ENCODE assay signal across 8 mouse cellular contexts in the genomic region with DNA sequence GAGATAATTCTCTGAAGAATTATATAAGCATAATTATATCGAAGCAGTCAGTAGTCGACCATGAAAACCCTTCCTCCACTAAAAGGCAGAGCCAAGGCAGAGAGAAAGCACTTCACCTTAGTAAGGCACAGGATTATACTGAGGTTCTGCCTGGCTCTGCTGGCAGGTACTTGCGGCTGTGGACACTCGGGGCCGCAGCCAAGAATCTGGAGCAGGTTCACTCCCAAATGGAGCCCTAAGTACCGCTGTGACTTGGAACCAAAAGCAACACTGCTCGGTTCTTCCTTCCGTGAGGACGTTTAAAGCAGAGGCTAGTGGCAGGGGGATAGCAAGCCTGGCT. TPM values are rescaled to one million over a fixed set of nuclear protein-coding genes. Genes with fewer than 3 reads are reported as not detected.
DNase-seq lines count a peak whose midpoint lies in the region; ATAC-seq and TF ChIP-seq lines count a peak whose summit lies in the region.

No protein-coding gene starts in this region.

- TF ChIP-seq POLR2A in bone marrow, adult 2 months (IDR thresholded peaks at IDR 0.05; ENCODE audit: borderline replicate concordance, control insufficient read depth, low read depth, low read length), result no peak

- TF ChIP-seq CTCF in bone marrow, adult 2 months (IDR thresholded peaks at IDR 0.05; ENCODE audit: control insufficient read depth, insufficient read depth, low read length), result no peak

- H3K27ac ChIP-seq in heart, embryonic 11.5 days (ENCODE audit: low read depth, low read length), result peak overlapping the region; percentile 94
- H3K27ac ChIP-seq in bone marrow, adult 2 months (ENCODE audit: control insufficient read depth, insufficient read depth, low read depth, low read length, poor library complexity), result peak overlapping the region; percentile 25; the same call in 1 of the 2 replicates
- peak overlapping the region; percentile 91 for H3K27ac ChIP-seq in hindbrain, embryonic 12.5 days

- no peak for DNase-seq in heart, postnatal 25 days (ENCODE audit: low spot score)
- DNase-seq in lung, postnatal 25 days (ENCODE audit: low spot score), result peak; percentile 27
- no peak for DNase-seq in right cerebral cortex, adult 2 months (ENCODE audit: low spot score in 2 of 2)
- no peak for DNase-seq in layer of hippocampus, postnatal 14 days (ENCODE audit: low spot score in 2 of 2)
- DNase-seq in embryo, embryonic 10.5 days (ENCODE audit: low spot score), result no peak

- intact Hi-C loops in heart, postnatal 25 days (cut with DNase I), result loop anchor here (10.0 kb wide), 1 partner anchor 1142 kb away; a partner anchor contains a TSS

- 6% methylated on average over 9 of the region's 9 CpGs for WGBS in heart, embryonic 11.5 days (ENCODE audit: insufficient replicate concordance)
- 4% methylated on average over 9 of the region's 9 CpGs for WGBS in bone marrow, adult 2 months
- 5% methylated on average over 9 of the region's 9 CpGs for WGBS in hindbrain, embryonic 12.5 days

- no peaks in the 10 kb centered on the region for H3K27me3 ChIP-seq in heart, embryonic 11.5 days (ENCODE audit: control insufficient read depth, insufficient read depth, low read length)
- no peaks in the 10 kb centered on the region for H3K27me3 ChIP-seq in hindbrain, embryonic 12.5 days

- H3K4me2 ChIP-seq in heart, embryonic 11.5 days, result peak overlapping the region; percentile 71
- peak overlapping the region; percentile 90 for H3K4me2 ChIP-seq in hindbrain, embryonic 12.5 days (replicated peaks)

- H3K36me3 ChIP-seq in heart, embryonic 11.5 days (ENCODE audit: control insufficient read depth, insufficient read depth, low read length), result no peaks in the 10 kb centered on the region
- no peaks in the 10 kb centered on the region for H3K36me3 ChIP-seq in hindbrain, embryonic 12.5 days

- no peaks in the 10 kb centered on the region for H3K9me3 ChIP-seq in heart, embryonic 11.5 days (replicated peaks; ENCODE audit: control insufficient read depth, low read length)
- no peaks in the 10 kb centered on the region for H3K9me3 ChIP-seq in hindbrain, embryonic 12.5 days (replicated peaks)

- 0 out of 2 replicates have a peak, but pooled peaks cover 2% of the 10 kb centered on the region for H3K4me1 ChIP-seq in heart, embryonic 11.5 days (ENCODE audit: control insufficient read depth, insufficient read depth, low read length)
- H3K4me1 ChIP-seq in bone marrow, adult 2 months (ENCODE audit: control insufficient read depth, insufficient read depth, low read length), result no peaks in the 10 kb centered on the region
- H3K4me1 ChIP-seq in hindbrain, embryonic 12.5 days, result peaks cover 18% of the 10 kb centered on the region

- peak overlapping the region; percentile 87 for H3K4me3 ChIP-seq in heart, embryonic 11.5 days (ENCODE audit: low read depth, low read length)
- H3K4me3 ChIP-seq in bone marrow, adult 2 months (replicated peaks; ENCODE audit: control insufficient read depth, low read depth, low read length), result peak overlapping the region; percentile 64
- H3K4me3 ChIP-seq in hindbrain, embryonic 12.5 days, result peak overlapping the region; percentile 91

- ATAC-seq in heart, embryonic 11.5 days (replicated peaks; ENCODE audit: insufficient number of reproducible peaks, low FRiP score, low TSS enrichment), result no peak
- no peak for ATAC-seq in hindbrain, embryonic 12.5 days (ENCODE audit: low FRiP score)

- peak overlapping the region; percentile 78 for H3K9ac ChIP-seq in heart, embryonic 11.5 days (ENCODE audit: low read depth, low read length)
- peak overlapping the region; percentile 61 for H3K9ac ChIP-seq in hindbrain, embryonic 12.5 days

RNA-seq across cellular contexts. Expression of a gene that starts 1.4 kb away (rescaled TPM):
- polyA plus RNA-seq in heart, embryonic 11.5 days (2014; fragmentation: Nextera tagmentation; extraction: Ambion mirVana), result 7.4 and 7.5 TPM in 2 replicates
- 1 to 10 TPM; 3.4 to 3.6 TPM for total RNA-seq in heart, postnatal 25 days (2021)
- 3.6 and 6.8 TPM in 2 replicates for polyA plus RNA-seq in bone marrow, adult 2 months (2011; ENCODE audit: insufficient read depth, insufficient read length, low replicate concordance, missing spikeins)
- polyA plus RNA-seq in hindbrain, embryonic 12.5 days (2016; fragmentation: Nextera tagmentation; extraction: Ambion mirVana), result 15.4 and 17.8 TPM in 2 replicates
- total RNA-seq in layer of hippocampus, postnatal 14 days (2021), result 10 to 100 TPM; 47.4 to 50.0 TPM

RNA-seq across cellular contexts. Expression of a gene that starts 3.0 kb away (rescaled TPM):
- polyA plus RNA-seq in heart, embryonic 11.5 days (2014; fragmentation: Nextera tagmentation; extraction: Ambion mirVana), result not detected in 2 replicates
- under 1 TPM in 1 of 2 experiments, not detected in 1; 0.11 TPM for total RNA-seq in heart, postnatal 25 days (2021)
- not detected in 2 replicates for polyA plus RNA-seq in bone marrow, adult 2 months (2011; ENCODE audit: insufficient read depth, insufficient read length, low replicate concordance, missing spikeins)
- not detected in 2 replicates for polyA plus RNA-seq in hindbrain, embryonic 12.5 days (2016; fragmentation: Nextera tagmentation; extraction: Ambion mirVana)
- 1 to 10 TPM; 1.9 to 2.9 TPM for total RNA-seq in layer of hippocampus, postnatal 14 days (2021)

Comparison
In these comparisons a context has a peak if more than half of its experiments do, and no peak if none do; other contexts are left out.
1. H3K27ac ChIP-seq: peak in every context shown above with its lines; median percentile 94 in heart, embryonic 11.5 days; 91 in hindbrain, embryonic 12.5 days; 25 in bone marrow, adult 2 months.